Mouse (Mus musculus): Measurements from ENCODE around the gene Olfr819. TPM values are rescaled to one million over a fixed set of nuclear protein-coding genes. Genes with fewer than 3 reads are reported as not detected.
"Not testable (repeated sequence)": the region's sequence is repeated elsewhere in the genome, so short reads cannot be mapped to it uniquely, and the experiment has no call there.

Gene Olfr819
- polyA plus RNA-seq (2014; fragmentation: Nextera tagmentation; extraction: Ambion mirVana), result not detected in 2 replicates

DNA sequence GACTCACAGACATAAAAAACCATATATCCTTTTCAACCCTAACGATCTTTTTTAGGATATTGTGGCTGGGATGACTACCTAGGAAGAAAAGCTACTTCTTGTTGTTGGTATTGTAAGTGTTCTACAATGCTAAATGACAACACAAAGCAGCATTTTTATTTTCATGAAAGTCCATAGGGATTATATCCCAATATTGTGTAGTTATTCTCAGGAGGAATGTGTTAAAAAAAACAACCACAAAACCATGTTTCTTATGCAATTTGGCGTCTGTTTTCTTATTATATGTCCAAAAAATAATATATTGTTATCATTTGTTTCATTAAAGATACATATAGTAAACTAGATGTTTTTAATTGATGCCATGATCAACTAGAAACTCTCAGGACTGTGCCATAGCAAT is at the start of gene Olfr819:
Olfr819 (minus strand) TSS at position 101 of the 400 bp plus-strand sequence.
- H3K9ac ChIP-seq (replicated peaks; ENCODE audit: low read length); ATAC-seq (ENCODE audit: low FRiP score, low TSS enrichment); H3K36me3 ChIP-seq (ENCODE audit: control insufficient read depth, insufficient read depth, low read length); H3K4me1 ChIP-seq (ENCODE audit: control insufficient read depth, insufficient read depth, low read length); DNase-seq; H3K4me2 ChIP-seq (ENCODE audit: low read length); H3K4me3 ChIP-seq (replicated peaks; ENCODE audit: low read depth, low read length); H3K9me3 ChIP-seq (ENCODE audit: control insufficient read depth, low read length); H3K27me3 ChIP-seq (ENCODE audit: control insufficient read depth, insufficient read depth, low read length); H3K27ac ChIP-seq (replicated peaks; ENCODE audit: low read depth, low read length): not testable (repeated sequence)
- WGBS, result 80% methylated on average over 2 of the region's 2 CpGs

DNA sequence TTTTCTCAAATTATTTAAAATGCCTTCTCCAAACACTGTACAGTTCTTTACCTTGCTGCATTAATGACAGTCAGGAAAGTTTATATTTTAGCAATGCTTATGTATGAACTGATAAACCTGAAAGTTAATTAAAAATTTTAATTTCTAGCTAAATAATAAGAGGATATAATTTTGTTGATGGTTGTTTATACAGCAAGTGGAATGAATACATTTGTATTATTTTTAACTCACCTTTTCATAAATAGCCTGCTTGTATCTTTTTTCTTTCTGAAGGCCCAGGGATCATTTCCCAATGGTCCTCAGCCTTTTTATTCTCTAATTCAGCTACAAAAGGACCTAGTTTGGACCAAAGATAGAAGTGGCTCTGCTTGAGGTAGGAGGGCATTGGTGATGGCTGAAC is 45.3 kb upstream of the Olfr819 start, which contains the start of gene Olfr820:
Olfr820 (plus strand) TSS at position 301 of the 400 bp plus-strand sequence.
- Histone ChIP-seq H3K4me3 (replicated peaks; ENCODE audit: low read depth, low read length) (no peak within 1 kb of the TSS), H3K9ac (replicated peaks; ENCODE audit: low read length) (no peak within 1 kb of the TSS), H3K27ac (replicated peaks; ENCODE audit: low read depth, low read length) (no peak within 1 kb of the TSS), H3K4me2 (ENCODE audit: low read length) (no peak within 1 kb of the TSS), H3K27me3 (ENCODE audit: control insufficient read depth, insufficient read depth, low read length) (no peaks in the 10 kb centered on the region), H3K4me1 (ENCODE audit: control insufficient read depth, insufficient read depth, low read length) (no peaks in the 10 kb centered on the region), H3K9me3 (ENCODE audit: control insufficient read depth, low read length) (no peaks in the 10 kb centered on the region), H3K36me3 (ENCODE audit: control insufficient read depth, insufficient read depth, low read length) (no peaks in the 10 kb centered on the region)
- ATAC-seq (ENCODE audit: low FRiP score, low TSS enrichment) (no peak), DNase-seq (no peak)

DNA sequence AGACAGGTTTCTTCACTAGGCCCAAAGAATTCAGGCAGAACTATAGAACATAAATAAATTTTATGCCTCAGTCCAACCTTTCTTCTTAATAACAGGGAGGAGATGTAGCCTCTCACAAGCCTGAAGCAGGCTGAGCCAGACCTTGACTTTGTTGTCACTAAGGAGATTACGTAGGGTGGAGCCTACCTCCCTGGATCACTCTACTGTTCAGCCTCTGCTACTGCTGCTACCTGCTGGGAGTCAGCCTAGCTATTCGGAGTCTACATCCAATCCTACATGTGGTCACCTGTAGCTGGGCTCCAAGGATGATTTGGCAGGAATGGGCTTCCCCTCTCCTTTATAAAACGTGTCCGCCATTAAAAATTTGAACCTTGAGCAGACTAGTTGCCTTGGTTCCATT is 38.3 kb upstream of the Olfr819 start:
- not testable (repeated sequence) for DNase-seq; H3K27me3 ChIP-seq (ENCODE audit: control insufficient read depth, insufficient read depth, low read length); H3K27ac ChIP-seq (replicated peaks; ENCODE audit: low read depth, low read length); H3K36me3 ChIP-seq (ENCODE audit: control insufficient read depth, insufficient read depth, low read length); H3K9ac ChIP-seq (replicated peaks; ENCODE audit: low read length); H3K9me3 ChIP-seq (ENCODE audit: control insufficient read depth, low read length); H3K4me3 ChIP-seq (replicated peaks; ENCODE audit: low read depth, low read length); H3K4me1 ChIP-seq (ENCODE audit: control insufficient read depth, insufficient read depth, low read length); ATAC-seq (ENCODE audit: low FRiP score, low TSS enrichment); H3K4me2 ChIP-seq (ENCODE audit: low read length)
- 88% methylated on average over 4 of the region's 4 CpGs for WGBS

DNA sequence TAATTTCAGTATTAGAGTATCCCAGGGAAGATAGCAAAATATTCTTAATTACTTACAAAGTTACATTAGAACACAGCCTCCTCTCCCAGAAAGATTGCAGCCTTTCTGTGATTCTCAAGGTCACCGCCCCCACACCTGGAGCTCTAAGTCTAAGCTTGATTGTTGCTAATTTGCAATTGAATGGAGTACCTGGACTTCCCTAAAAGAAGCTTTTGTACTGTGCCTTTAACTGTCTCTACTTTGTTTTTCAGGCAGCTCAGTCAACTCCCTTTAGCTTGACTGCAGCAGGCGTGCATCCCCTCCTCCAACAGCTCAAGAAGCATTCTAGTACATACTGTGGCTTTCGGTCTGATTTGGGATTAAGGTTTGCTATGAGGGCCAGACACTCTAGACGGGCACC is 37.0 kb upstream of the Olfr819 start:
- not testable (repeated sequence) for H3K4me2 ChIP-seq (ENCODE audit: low read length); H3K27me3 ChIP-seq (ENCODE audit: control insufficient read depth, insufficient read depth, low read length); H3K4me3 ChIP-seq (replicated peaks; ENCODE audit: low read depth, low read length); ATAC-seq (ENCODE audit: low FRiP score, low TSS enrichment); H3K36me3 ChIP-seq (ENCODE audit: control insufficient read depth, insufficient read depth, low read length); H3K9ac ChIP-seq (replicated peaks; ENCODE audit: low read length); H3K4me1 ChIP-seq (ENCODE audit: control insufficient read depth, insufficient read depth, low read length); DNase-seq; H3K9me3 ChIP-seq (ENCODE audit: control insufficient read depth, low read length); H3K27ac ChIP-seq (replicated peaks; ENCODE audit: low read depth, low read length)
- WGBS, result 90% methylated on average over 4 of the region's 4 CpGs

DNA sequence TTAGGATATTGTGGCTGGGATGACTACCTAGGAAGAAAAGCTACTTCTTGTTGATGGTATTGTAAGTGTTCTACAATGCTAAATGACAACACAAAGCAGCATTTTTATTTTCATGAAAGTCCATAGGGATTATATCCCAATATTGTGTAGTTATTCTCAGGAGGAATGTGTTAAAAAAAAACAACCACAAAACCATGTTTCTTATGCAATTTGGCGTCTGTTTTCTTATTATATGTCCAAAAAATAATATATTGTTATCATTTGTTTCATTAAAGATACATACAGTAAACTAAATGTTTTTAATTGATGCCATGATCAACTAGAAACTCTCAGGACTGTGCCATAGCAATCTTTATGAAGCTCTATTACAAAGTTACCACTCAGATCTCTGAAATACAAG is 17.9 kb upstream of the Olfr819 start, which contains the start of gene Gm10310:
Gm10310 (minus strand) TSS at position 101 of the 400 bp plus-strand sequence.
- H3K9ac ChIP-seq (replicated peaks; ENCODE audit: low read length); H3K9me3 ChIP-seq (ENCODE audit: control insufficient read depth, low read length); ATAC-seq (ENCODE audit: low FRiP score, low TSS enrichment); H3K4me3 ChIP-seq (replicated peaks; ENCODE audit: low read depth, low read length); H3K27me3 ChIP-seq (ENCODE audit: control insufficient read depth, insufficient read depth, low read length); H3K27ac ChIP-seq (replicated peaks; ENCODE audit: low read depth, low read length); DNase-seq; H3K4me1 ChIP-seq (ENCODE audit: control insufficient read depth, insufficient read depth, low read length); H3K36me3 ChIP-seq (ENCODE audit: control insufficient read depth, insufficient read depth, low read length); H3K4me2 ChIP-seq (ENCODE audit: low read length): not testable (repeated sequence)
- no CpG with 5 or more reads among the region's 1 CpGs for WGBS

DNA sequence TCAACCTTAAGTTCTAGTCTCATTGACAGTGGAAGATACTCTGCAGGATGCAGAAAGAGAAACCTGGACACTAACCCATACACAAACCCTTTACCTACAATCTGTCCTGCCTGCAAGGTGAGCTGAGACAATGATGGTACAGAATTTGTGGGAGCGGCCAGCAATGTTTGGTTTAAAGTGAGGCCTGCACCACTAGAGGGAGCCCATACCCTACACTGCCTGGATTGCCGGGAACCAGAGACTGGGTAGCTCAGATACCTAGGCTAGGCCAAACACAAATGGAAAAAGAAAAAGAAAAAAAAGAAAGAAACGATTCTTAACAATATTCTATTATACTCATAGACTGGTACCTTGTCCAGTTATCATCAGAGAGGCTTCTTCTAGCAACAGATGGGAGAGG is 14.8 kb upstream of the Olfr819 start:
- no CpG with 5 or more reads among the region's 3 CpGs for WGBS

DNA sequence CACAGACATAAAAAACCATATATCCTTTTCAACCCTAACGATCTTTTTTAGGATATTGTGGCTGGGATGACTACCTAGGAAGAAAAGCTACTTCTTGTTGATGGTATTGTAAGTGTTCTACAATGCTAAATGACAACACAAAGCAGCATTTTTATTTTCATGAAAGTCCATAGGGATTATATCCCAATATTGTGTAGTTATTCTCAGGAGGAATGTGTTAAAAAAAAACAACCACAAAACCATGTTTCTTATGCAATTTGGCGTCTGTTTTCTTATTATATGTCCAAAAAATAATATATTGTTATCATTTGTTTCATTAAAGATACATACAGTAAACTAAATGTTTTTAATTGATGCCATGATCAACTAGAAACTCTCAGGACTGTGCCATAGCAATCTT is 9.0 kb upstream of the Olfr819 start, which contains the start of gene Olfr247:
Olfr247 (minus strand) TSS at position 101 of the 400 bp plus-strand sequence.
- ATAC-seq (ENCODE audit: low FRiP score, low TSS enrichment); H3K4me2 ChIP-seq (ENCODE audit: low read length); H3K27me3 ChIP-seq (ENCODE audit: control insufficient read depth, insufficient read depth, low read length); H3K4me3 ChIP-seq (replicated peaks; ENCODE audit: low read depth, low read length); H3K36me3 ChIP-seq (ENCODE audit: control insufficient read depth, insufficient read depth, low read length); H3K9me3 ChIP-seq (ENCODE audit: control insufficient read depth, low read length); H3K4me1 ChIP-seq (ENCODE audit: control insufficient read depth, insufficient read depth, low read length); H3K27ac ChIP-seq (replicated peaks; ENCODE audit: low read depth, low read length); DNase-seq; H3K9ac ChIP-seq (replicated peaks; ENCODE audit: low read length): not testable (repeated sequence)
- no CpG with 5 or more reads among the region's 2 CpGs for WGBS

More for the DNA sequence above, 14.8 kb upstream of the Olfr819 start:
- not testable (repeated sequence) for DNase-seq; H3K4me1 ChIP-seq (ENCODE audit: control insufficient read depth, insufficient read depth, low read length); H3K4me2 ChIP-seq (ENCODE audit: low read length); H3K9ac ChIP-seq (replicated peaks; ENCODE audit: low read length); H3K36me3 ChIP-seq (ENCODE audit: control insufficient read depth, insufficient read depth, low read length); H3K9me3 ChIP-seq (ENCODE audit: control insufficient read depth, low read length); H3K27me3 ChIP-seq (ENCODE audit: control insufficient read depth, insufficient read depth, low read length); H3K4me3 ChIP-seq (replicated peaks; ENCODE audit: low read depth, low read length); H3K27ac ChIP-seq (replicated peaks; ENCODE audit: low read depth, low read length); ATAC-seq (ENCODE audit: low FRiP score, low TSS enrichment)

DNA sequence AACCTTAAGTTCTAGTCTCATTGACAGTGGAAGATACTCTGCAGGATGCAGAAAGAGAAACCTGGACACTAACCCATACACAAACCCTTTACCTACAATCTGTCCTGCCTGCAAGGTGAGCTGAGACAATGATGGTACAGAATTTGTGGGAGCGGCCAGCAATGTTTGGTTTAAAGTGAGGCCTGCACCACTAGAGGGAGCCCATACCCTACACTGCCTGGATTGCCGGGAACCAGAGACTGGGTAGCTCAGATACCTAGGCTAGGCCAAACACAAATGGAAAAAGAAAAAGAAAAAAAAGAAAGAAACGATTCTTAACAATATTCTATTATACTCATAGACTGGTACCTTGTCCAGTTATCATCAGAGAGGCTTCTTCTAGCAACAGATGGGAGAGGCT is 5.9 kb upstream of the Olfr819 start:
- no CpG with 5 or more reads among the region's 3 CpGs for WGBS
- H3K36me3 ChIP-seq (ENCODE audit: control insufficient read depth, insufficient read depth, low read length); ATAC-seq (ENCODE audit: low FRiP score, low TSS enrichment): not testable (repeated sequence)

DNA sequence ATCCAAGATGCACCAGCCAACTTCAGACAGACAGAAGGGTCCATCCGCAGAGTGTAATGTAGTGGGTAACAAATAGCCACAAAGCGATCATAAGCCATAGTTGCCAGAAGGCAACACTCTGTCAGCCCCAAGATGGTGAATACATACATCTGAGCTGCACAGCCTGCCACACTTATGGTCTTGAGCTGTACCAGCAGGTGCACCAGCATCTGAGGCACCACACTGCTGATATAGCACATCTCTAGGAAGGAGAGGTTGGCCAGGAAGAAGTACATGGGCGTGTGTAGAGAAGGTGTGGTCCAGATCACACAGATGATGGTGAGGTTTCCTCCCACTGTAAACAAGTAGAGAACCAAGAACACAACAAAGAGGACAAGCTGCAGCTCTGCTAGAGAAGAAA is 834 bp downstream of the Olfr819 start:
- 97% methylated on average over 2 of the region's 3 CpGs for WGBS
- not testable (repeated sequence) for H3K9me3 ChIP-seq (ENCODE audit: control insufficient read depth, low read length)

More for the DNA sequence above, 5.9 kb upstream of the Olfr819 start:
- not testable (repeated sequence) for H3K4me2 ChIP-seq (ENCODE audit: low read length); H3K4me1 ChIP-seq (ENCODE audit: control insufficient read depth, insufficient read depth, low read length); H3K4me3 ChIP-seq (replicated peaks; ENCODE audit: low read depth, low read length); H3K9ac ChIP-seq (replicated peaks; ENCODE audit: low read length); DNase-seq; H3K27ac ChIP-seq (replicated peaks; ENCODE audit: low read depth, low read length); H3K27me3 ChIP-seq (ENCODE audit: control insufficient read depth, insufficient read depth, low read length); H3K9me3 ChIP-seq (ENCODE audit: control insufficient read depth, low read length)

More for the DNA sequence above, 834 bp downstream of the Olfr819 start:
- ATAC-seq (ENCODE audit: low FRiP score, low TSS enrichment); H3K9ac ChIP-seq (replicated peaks; ENCODE audit: low read length); H3K4me2 ChIP-seq (ENCODE audit: low read length); H3K4me3 ChIP-seq (replicated peaks; ENCODE audit: low read depth, low read length); H3K27ac ChIP-seq (replicated peaks; ENCODE audit: low read depth, low read length); H3K4me1 ChIP-seq (ENCODE audit: control insufficient read depth, insufficient read depth, low read length); H3K36me3 ChIP-seq (ENCODE audit: control insufficient read depth, insufficient read depth, low read length); H3K27me3 ChIP-seq (ENCODE audit: control insufficient read depth, insufficient read depth, low read length); DNase-seq: not testable (repeated sequence)

All from midbrain, embryonic 14.5 days (tissue).